Mouse (Mus musculus): ENCODE measurements around the gene Soga1. TPM values are rescaled to one million over a fixed set of nuclear protein-coding genes. Genes with fewer than 3 reads are reported as not detected.
A peak's percentile ranks its signal among the peaks of the same experiment; 100 is the strongest.

Soga1 gene
- polyA plus RNA-seq, 1 experiment from 2014 or later: 4.9 TPM

DNA sequence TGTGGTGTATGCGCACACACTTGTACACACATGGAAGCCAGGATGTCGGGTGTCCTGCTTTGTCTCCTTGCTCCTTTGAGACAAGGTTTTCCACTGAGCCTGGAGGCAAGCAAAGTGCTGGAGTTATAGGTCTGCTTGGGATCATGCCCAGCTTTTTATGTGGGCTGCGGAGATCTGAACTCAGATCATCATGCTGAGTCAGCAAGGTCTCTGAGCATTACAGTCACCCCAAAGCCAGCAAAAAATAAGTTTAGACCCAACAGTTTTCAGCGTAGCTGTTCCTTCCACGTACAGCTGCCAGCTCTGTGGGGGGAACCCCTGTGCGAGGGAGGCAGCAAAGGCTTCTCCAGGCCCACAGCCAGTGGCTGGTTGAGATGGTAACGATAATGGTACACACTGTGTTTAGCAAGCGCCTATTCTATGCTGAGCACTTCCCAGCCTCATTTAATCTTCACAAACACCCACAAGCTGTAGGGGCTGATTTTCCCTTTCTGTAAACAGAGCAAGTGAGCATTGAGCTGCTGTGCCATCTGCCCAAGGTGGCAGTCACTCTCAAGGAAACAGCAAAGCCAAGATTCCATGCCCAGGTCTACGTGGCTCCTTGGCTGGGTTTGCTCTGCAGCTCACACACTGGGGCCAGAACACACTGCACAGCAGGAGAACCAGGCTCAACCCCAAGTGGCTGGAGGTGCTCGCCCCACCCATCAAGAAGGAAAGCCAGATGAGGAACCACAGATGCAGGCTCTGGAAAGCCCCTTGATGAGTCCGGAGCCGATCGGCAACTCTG lies 30.5 kb downstream of the Soga1 start:
- WGBS: 70% methylated on average over 13 of the region's 13 CpGs
- H3K27ac ChIP-seq (replicated peaks): peak overlapping the region; percentile 88
- H3K4me1 ChIP-seq: peaks cover 48% of the 10 kb centered on the region
- H3K9me3 ChIP-seq (replicated peaks): no peaks in the 10 kb centered on the region
- no peak for ATAC-seq (ENCODE audit: low FRiP score)
- H3K4me2 ChIP-seq: 0 out of 2 replicates have a peak overlapping the region, but pooled peaks have one; percentile 1
- peaks cover 45% of the 10 kb centered on the region for H3K36me3 ChIP-seq
- no peak overlapping the region for H3K9ac ChIP-seq (replicated peaks)
- no peak overlapping the region for H3K4me3 ChIP-seq (replicated peaks)
- H3K27me3 ChIP-seq (replicated peaks): no peaks in the 10 kb centered on the region

DNA sequence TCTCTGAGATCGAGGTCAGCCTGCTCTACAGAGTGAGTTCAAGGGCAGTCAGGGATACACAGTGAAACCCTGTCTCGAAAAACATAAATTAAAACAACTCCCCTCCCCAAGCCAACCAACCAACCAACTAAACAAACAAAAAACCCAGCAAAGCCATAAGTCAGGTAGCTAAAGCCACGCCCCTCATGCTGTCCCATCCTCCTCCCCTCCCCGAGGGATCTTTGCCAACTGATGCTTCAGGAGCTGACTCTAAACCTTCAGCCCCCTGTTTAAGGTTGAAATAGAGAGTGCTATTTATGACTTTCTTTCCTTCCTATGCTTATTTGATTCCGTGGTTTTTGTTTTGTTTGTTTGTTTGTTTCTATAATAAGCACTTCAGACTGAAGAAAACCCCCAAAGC lies 32.1 kb downstream of the Soga1 start:
- Histone ChIP-seq H3K9me3 (replicated peaks) (no peaks in the 10 kb centered on the region), H3K4me3 (replicated peaks) (no peak overlapping the region), H3K4me1 (peaks cover 38% of the 10 kb centered on the region), H3K27ac (replicated peaks) (no peak overlapping the region), H3K36me3 (peaks cover 30% of the 10 kb centered on the region), H3K9ac (replicated peaks) (no peak overlapping the region), H3K4me2 (no peak overlapping the region), H3K27me3 (replicated peaks) (no peaks in the 10 kb centered on the region)
- ATAC-seq (ENCODE audit: low FRiP score): no peak
- 89% methylated on average over 5 of the region's 5 CpGs for WGBS

DNA sequence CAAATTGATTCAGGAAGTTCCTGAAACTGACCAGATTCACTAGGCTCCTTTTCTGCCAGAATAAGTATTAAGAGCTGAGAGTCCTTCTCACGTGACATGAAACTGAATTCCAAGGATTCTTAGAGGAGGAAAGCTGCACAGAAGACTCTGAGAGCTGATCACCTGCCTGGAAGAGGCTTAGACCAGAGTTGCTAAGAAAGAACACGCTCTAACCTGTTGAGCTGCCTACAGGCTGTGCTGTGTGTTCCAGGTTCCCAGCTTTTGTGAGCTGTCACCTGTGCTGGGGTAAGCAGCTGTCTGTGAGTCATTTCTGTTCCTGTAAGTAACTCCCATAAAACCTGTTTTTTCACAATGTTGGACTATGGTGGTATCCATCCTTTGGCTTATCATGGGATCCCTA lies 33.1 kb downstream of the Soga1 start:
- no peak overlapping the region for H3K4me3 ChIP-seq (replicated peaks)
- 100% methylated on average over 2 of the region's 2 CpGs for WGBS
- H3K27ac ChIP-seq (replicated peaks): no peak overlapping the region
- H3K27me3 ChIP-seq (replicated peaks): no peaks in the 10 kb centered on the region
- H3K36me3 ChIP-seq: peaks cover 37% of the 10 kb centered on the region
- no peak overlapping the region for H3K9ac ChIP-seq (replicated peaks)
- ATAC-seq (ENCODE audit: low FRiP score): no peak
- no peaks in the 10 kb centered on the region for H3K9me3 ChIP-seq (replicated peaks)
- peaks cover 34% of the 10 kb centered on the region for H3K4me1 ChIP-seq
- H3K4me2 ChIP-seq: no peak overlapping the region

DNA sequence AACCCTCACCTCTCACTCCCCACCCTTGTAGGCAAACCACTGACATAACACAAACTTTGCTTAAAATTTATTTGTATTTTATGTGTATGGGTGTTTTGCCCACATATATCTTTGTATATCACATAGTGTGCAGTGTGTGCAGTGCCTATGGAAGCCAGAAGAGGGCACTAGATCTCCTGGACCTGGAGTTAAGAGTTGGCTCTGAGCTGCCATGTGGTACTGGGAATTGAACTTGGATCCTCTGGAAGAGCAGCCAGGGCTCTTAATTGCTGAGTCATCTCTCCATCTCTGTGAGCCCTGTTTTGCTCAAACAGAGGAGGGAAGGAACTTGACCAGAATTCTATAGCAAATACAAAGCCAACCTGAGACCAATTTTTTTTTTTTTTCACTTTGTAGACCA lies 35.1 kb downstream of the Soga1 start:
- no peak overlapping the region for H3K4me2 ChIP-seq
- no peak overlapping the region for H3K27ac ChIP-seq (replicated peaks)
- no peaks in the 10 kb centered on the region for H3K9me3 ChIP-seq (replicated peaks)
- H3K9ac ChIP-seq (replicated peaks): no peak overlapping the region
- H3K4me3 ChIP-seq (replicated peaks): no peak overlapping the region
- H3K4me1 ChIP-seq: peaks cover 20% of the 10 kb centered on the region
- no peak for ATAC-seq (ENCODE audit: low FRiP score)
- no peaks in the 10 kb centered on the region for H3K27me3 ChIP-seq (replicated peaks)
- peaks cover 55% of the 10 kb centered on the region for H3K36me3 ChIP-seq

DNA sequence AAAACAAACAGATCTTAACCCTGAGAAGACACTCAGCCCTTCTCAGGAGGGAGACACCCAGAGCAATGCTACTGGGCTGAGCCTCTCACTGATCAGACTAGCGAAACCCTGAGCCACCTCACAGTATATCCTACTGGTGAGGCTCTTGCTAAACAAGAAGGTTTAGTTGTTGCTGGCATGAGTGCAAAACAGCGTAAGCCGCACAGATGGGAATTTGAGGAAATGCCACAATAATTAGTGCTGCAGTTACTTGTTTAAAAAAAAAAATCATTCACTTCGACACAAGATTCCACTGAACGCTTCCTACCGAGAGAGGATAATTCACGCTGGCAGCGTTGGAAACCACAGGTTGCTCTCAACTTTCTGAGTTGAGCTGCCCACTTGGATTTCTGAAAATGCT lies 35.5 kb downstream of the Soga1 start:
- Histone ChIP-seq H3K4me1 (peaks cover 16% of the 10 kb centered on the region), H3K36me3 (peaks cover 59% of the 10 kb centered on the region), H3K9ac (replicated peaks) (no peak overlapping the region), H3K4me3 (replicated peaks) (no peak overlapping the region), H3K9me3 (replicated peaks) (no peaks in the 10 kb centered on the region), H3K4me2 (no peak overlapping the region), H3K27ac (replicated peaks) (no peak overlapping the region), H3K27me3 (replicated peaks) (no peaks in the 10 kb centered on the region)
- no peak for ATAC-seq (ENCODE audit: low FRiP score)
- WGBS: 76% methylated on average over 8 of the region's 8 CpGs

DNA sequence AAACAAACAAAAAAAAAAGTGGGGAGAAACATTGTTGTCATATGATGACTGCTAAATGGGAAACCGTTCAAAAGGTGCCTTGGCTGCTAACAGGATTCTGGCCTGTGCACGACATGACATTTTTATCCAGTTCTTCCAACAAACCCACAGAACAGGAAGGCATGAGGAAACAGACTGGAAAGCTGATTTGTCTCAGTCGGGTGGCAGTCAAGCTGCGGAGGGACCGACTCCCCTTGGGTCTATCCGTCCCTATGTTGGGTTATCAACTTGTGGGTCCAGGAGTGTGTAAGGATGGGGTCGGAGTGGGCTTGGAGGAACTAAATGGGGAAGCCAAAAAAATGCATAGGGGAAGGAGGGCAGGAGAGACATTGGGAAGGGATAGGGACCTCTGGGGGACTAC lies 37.6 kb downstream of the Soga1 start:
- 92% methylated on average over 7 of the region's 7 CpGs for WGBS
- Histone ChIP-seq H3K4me1 (0 out of 2 replicates have a peak, but pooled peaks cover 6% of the 10 kb centered on the region), H3K27me3 (replicated peaks) (no peaks in the 10 kb centered on the region), H3K9ac (replicated peaks) (no peak overlapping the region), H3K27ac (replicated peaks) (no peak overlapping the region), H3K9me3 (replicated peaks) (no peaks in the 10 kb centered on the region), H3K4me2 (no peak overlapping the region), H3K36me3 (peaks cover 73% of the 10 kb centered on the region), H3K4me3 (replicated peaks) (no peak overlapping the region)
- ATAC-seq (ENCODE audit: low FRiP score): no peak

DNA sequence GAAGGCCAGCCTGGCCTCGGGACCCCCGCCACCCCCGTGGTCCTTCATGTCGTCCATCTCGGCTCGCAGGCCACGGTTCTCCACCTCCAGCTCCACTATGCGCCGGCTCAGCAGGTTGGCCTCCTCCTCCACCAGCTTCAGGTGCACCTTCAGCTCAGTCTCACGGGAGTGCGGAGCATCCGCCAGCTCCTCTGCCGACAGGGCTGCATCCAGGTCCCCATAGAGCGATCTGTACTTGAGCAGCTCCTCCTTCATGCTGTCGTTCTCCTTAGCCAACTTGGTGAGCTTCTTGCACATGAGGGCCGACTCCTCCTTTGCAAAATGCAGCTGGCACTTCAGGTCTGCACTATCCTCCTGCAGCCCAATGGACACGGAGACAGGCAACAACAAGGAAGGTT lies 38.4 kb downstream of the Soga1 start:
- Histone ChIP-seq H3K9ac (replicated peaks) (no peak overlapping the region), H3K4me1 (0 out of 2 replicates have a peak, but pooled peaks cover 6% of the 10 kb centered on the region), H3K27ac (replicated peaks) (0 out of 2 replicates have a peak overlapping the region, but pooled peaks have one; percentile 5), H3K4me2 (no peak overlapping the region), H3K27me3 (replicated peaks) (no peaks in the 10 kb centered on the region), H3K9me3 (replicated peaks) (no peaks in the 10 kb centered on the region), H3K4me3 (replicated peaks) (no peak overlapping the region), H3K36me3 (peaks cover 70% of the 10 kb centered on the region)
- 82% methylated on average over 17 of the region's 17 CpGs for WGBS
- no peak for ATAC-seq (ENCODE audit: low FRiP score)

DNA sequence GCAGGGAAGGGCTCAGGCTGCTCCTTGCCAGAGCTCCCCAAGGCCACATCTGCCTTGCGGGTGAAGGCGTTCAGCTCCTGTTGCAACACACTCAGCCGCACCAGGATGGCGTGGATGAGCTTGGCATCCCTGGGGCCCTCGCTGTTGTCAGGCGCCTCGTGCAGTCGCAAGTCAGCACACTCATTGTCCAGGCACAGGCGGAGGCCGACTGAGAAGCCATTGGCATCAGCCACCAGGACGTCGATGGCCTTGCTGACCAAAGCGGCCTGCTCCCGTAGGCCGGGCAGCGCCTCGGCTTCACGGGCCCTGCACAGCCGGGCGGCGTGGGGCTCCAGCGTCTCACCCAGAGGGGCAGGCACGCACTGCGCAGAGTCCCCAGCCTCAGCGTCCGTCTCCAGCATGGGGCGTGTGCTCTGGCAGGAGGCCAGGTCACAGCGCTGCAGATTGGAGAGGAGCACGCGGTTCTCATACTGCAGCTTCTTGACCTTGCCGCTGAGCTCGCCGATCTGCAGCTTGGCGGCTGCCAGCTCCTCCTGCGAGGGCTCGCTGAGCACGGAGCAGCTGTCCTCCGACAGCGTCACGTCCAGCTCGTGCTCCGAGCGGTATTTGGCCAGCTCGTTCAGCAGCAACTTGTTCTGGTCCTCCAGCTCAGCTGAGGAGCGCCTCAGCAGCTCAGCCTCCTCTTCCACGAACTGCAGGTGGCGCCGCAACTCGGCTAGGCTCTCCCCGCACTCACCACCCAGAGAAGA lies 39.0 kb downstream of the Soga1 start:
- WGBS: 83% methylated on average over 49 of the region's 50 CpGs
- Histone ChIP-seq H3K36me3 (peaks cover 70% of the 10 kb centered on the region), H3K4me3 (replicated peaks) (no peak overlapping the region), H3K9ac (replicated peaks) (no peak overlapping the region), H3K27me3 (replicated peaks) (no peaks in the 10 kb centered on the region), H3K27ac (replicated peaks) (peak overlapping the region; percentile 5; the same call in 1 of the 2 replicates), H3K4me2 (no peak overlapping the region), H3K9me3 (replicated peaks) (no peaks in the 10 kb centered on the region), H3K4me1 (0 out of 2 replicates have a peak, but pooled peaks cover 6% of the 10 kb centered on the region)
- no peak for ATAC-seq (ENCODE audit: low FRiP score)

DNA sequence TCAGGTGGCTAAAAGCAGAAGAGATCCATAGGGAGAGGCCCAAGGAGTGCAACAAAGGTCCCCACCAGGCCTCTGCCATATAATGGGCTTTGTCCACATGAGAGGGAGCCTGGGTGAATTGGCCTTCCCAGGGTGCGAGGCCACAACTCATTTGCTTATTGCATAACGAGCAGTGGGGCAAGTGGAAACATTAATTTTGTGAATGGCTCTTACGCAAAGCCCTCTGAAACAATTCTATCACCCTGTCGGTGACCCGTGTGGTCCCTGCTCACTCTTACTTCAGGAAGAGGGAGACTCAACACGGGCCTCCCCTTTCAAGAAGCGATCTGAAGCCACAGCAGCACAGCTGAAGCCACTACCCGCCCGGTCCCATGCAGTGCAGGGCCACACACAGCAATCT lies 41.8 kb downstream of the Soga1 start:
- no peak for ATAC-seq (ENCODE audit: low FRiP score)
- Histone ChIP-seq H3K27ac (replicated peaks) (no peak overlapping the region), H3K36me3 (peaks cover 80% of the 10 kb centered on the region)

DNA sequence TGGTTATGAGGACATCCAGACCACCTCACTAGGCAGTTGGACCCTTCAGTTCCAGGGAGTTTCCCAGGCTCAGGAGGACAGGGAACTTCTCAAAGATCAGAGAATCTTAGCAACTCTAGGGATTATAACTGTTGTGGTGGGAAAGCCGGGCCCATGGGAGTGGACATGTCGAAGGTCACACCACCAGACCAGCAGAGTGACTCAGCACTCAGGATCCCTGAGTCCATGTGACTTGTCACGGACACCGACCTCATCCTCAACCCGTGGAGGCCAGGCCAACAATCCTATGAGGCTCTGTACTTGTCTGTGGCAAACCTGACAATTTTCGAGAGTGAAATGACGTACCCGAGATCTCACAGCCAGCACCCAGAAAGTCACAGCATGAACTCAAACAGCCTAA lies 42.7 kb downstream of the Soga1 start:
- ATAC-seq (ENCODE audit: low FRiP score): no peak
- H3K4me3 ChIP-seq (replicated peaks): no peak overlapping the region
- H3K36me3 ChIP-seq: peaks cover 79% of the 10 kb centered on the region
- H3K9ac ChIP-seq (replicated peaks): no peak overlapping the region
- H3K4me2 ChIP-seq: no peak overlapping the region
- no peaks in the 10 kb centered on the region for H3K27me3 ChIP-seq (replicated peaks)
- whole genome bisulfite sequencing: 96% methylated on average over 8 of the region's 8 CpGs
- no peak overlapping the region for H3K27ac ChIP-seq (replicated peaks)
- H3K9me3 ChIP-seq (replicated peaks): no peaks in the 10 kb centered on the region
- 0 out of 2 replicates have a peak, but pooled peaks cover 6% of the 10 kb centered on the region for H3K4me1 ChIP-seq

More for the DNA sequence above, 41.8 kb downstream of the Soga1 start:
- H3K27me3 ChIP-seq (replicated peaks): no peaks in the 10 kb centered on the region
- H3K9me3 ChIP-seq (replicated peaks): no peaks in the 10 kb centered on the region
- 0 out of 2 replicates have a peak, but pooled peaks cover 6% of the 10 kb centered on the region for H3K4me1 ChIP-seq
- WGBS: 48% methylated on average over 9 of the region's 9 CpGs
- no peak overlapping the region for H3K4me3 ChIP-seq (replicated peaks)
- H3K9ac ChIP-seq (replicated peaks): no peak overlapping the region
- no peak overlapping the region for H3K4me2 ChIP-seq

DNA sequence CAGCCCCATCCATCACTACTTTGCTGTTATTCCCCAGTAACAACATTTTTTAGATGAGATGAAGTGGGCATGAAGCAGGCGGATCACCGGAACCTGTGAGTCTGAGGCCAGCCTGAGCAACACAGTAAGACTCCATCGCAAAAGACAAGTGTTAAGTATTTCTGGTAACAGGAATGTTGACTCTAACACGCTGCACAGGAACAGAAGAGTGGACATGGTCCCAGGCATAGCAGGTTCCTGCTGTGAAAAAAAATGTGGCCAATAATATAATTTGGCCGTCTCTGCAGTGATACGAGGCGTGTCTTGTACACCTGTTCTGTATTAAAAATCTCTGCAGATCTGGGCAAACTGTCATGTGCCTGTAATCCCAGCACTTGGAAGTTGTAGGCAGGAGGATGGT lies 43.7 kb downstream of the Soga1 start:
- ATAC-seq (ENCODE audit: low FRiP score): no peak
- Histone ChIP-seq H3K9ac (replicated peaks) (no peak overlapping the region), H3K4me3 (replicated peaks) (no peak overlapping the region), H3K4me1 (0 out of 2 replicates have a peak, but pooled peaks cover 3% of the 10 kb centered on the region), H3K9me3 (replicated peaks) (no peaks in the 10 kb centered on the region), H3K27ac (replicated peaks) (no peak overlapping the region), H3K27me3 (replicated peaks) (no peaks in the 10 kb centered on the region), H3K36me3 (peaks cover 82% of the 10 kb centered on the region), H3K4me2 (no peak overlapping the region)
- WGBS: 89% methylated on average over 7 of the region's 7 CpGs

DNA sequence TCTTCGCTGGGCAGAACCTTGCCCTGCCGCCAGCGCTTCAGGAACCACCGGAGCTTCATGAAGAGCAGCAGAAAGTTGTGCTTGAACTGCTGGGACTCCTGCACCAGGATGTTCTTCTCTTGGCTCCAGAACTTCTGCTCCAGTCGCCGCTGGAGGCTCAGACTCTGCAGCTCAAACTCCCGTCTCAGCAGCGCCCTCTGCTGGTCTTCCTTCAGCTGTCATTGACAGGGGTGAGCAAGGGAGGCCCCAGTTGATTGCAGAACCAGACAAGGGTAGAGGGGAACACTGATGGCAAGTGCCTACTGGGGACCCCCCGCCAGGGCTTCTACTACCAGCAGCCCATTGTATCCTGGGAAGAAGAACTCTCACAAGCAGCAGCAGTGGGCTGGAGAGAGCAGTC lies 48.2 kb downstream of the Soga1 start:
- H3K4me3 ChIP-seq (replicated peaks): no peak overlapping the region
- no peak overlapping the region for H3K27ac ChIP-seq (replicated peaks)
- peak; percentile 50 for ATAC-seq (ENCODE audit: low FRiP score)
- no peaks in the 10 kb centered on the region for H3K9me3 ChIP-seq (replicated peaks)
- no peak overlapping the region for H3K4me2 ChIP-seq
- no peak overlapping the region for H3K9ac ChIP-seq (replicated peaks)
- peaks cover 90% of the 10 kb centered on the region for H3K36me3 ChIP-seq
- no peaks in the 10 kb centered on the region for H3K4me1 ChIP-seq
- no peaks in the 10 kb centered on the region for H3K27me3 ChIP-seq (replicated peaks)
- 46% methylated on average over 9 of the region's 9 CpGs for WGBS
